Mouse (Mus musculus) kidney, embryonic 16.5 days (tissue): ENCODE measurements at regions not wholly inside any gene's neighbourhood (a gene's known extent, or its start where the extent isn't known, plus 50 kb on each side); places are given as distances from the start of the nearest gene placed in this dataset.
"Not testable (repeated sequence)": the region's sequence is repeated elsewhere in the genome, so short reads cannot be mapped to it uniquely, and the experiment has no call there.

Source experiments
- ATAC-seq: fragments of 200-750 bp; cut with Nextera tagmentation; 2 replicates; pipeline ENCODE4 v1.8.0; 2017; ENCODE audit warnings: moderate TSS enrichment; ENCODE audit not compliant: low FRiP score, low TSS enrichment
- H3K27ac ChIP-seq: fragments of 300-500 bp; sonication (generic); 2 replicates; pipeline ENCODE4 v1.5.1; 2014; ENCODE audit warnings: low read length
- H3K27me3 ChIP-seq: fragments of 300-500 bp; sonication (generic); 2 replicates; pipeline ENCODE4 v1.6.1; 2014; ENCODE audit warnings: low read length, control low read depth, mixed read lengths; ENCODE audit not compliant: insufficient read depth
- H3K36me3 ChIP-seq: fragments of 300-500 bp; sonication (generic); 2 replicates; pipeline ENCODE4 v1.6.1; 2014; ENCODE audit warnings: low read length, control low read depth, mixed read lengths; ENCODE audit not compliant: insufficient read depth
- H3K4me1 ChIP-seq: fragments of 300-500 bp; sonication (generic); 2 replicates; pipeline ENCODE4 v1.6.1; 2014; ENCODE audit warnings: low read length, control low read depth, mixed read lengths; ENCODE audit not compliant: insufficient read depth
- H3K4me2 ChIP-seq: fragments of 300-500 bp; sonication (generic); replicated peaks from 2 replicates; pipeline ENCODE4 v1.6.1; 2014; ENCODE audit warnings: low read depth, low read length
- H3K4me3 ChIP-seq: fragments of 300-500 bp; sonication (generic); 2 replicates; pipeline ENCODE4 v1.5.1; 2014; ENCODE audit warnings: mild to moderate bottlenecking, low read length
- H3K9ac ChIP-seq: fragments of 300-500 bp; sonication (generic); replicated peaks from 2 replicates; pipeline ENCODE4 v1.6.1; 2014; ENCODE audit warnings: low read length
- H3K9me3 ChIP-seq: fragments of 300-500 bp; sonication (generic); 2 replicates; pipeline ENCODE4 v1.6.1; 2016; ENCODE audit warnings: low read length, control low read depth
- WGBS: fragments of 180-500 bp; shearing (Covaris S2); extraction: QIAGEN DNeasy Blood & Tissue Kit; methylation state at CpG from one replicate; pipeline ENCODE4 v1.1.7; 2014; 5-methylcytosine and 5-hydroxymethylcytosine counted together

- peaks cover 9% of the 10 kb centered on the region; the same call in 1 of the 2 replicates for H3K4me1 ChIP-seq
- no peak overlapping the region for H3K4me2 ChIP-seq
- H3K9ac ChIP-seq: no peak overlapping the region
- H3K9me3 ChIP-seq: no peaks in the 10 kb centered on the region
- no peaks in the 10 kb centered on the region for H3K27me3 ChIP-seq
- H3K4me3 ChIP-seq: no peak overlapping the region
- no peaks in the 10 kb centered on the region for H3K36me3 ChIP-seq
- no peak overlapping the region for H3K27ac ChIP-seq
- ATAC-seq: no peak
- WGBS: 75% methylated on average over 4 of the region's 4 CpGs
Observed at GRCm38 (mm10) chr1:185967227-185967626, 149.9 kb downstream of the Lyplal1 start.

DNA sequence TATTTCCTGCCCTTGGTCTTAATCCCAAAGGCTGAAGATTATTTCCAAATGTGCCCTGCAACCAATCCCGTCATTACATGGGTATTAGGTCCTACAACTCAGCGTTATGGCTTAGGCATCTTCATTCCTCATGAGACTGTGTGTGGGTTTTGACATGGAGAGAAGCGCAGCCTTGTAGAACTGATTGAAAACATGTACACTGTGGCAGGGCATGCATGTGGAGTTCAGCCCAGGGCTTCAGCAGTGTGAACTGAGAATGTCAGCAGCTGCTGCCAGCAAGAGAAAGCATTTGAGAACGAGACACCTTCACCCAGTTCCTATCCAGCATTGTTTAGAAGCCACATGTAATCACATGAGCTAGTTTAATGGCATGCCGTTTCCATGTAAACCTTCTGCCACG is 149.3 kb downstream of the Lyplal1 start:
- no peak for ATAC-seq
- Histone ChIP-seq H3K36me3 (no peaks in the 10 kb centered on the region), H3K9me3 (no peaks in the 10 kb centered on the region), H3K9ac (no peak overlapping the region), H3K4me1 (peaks cover 9% of the 10 kb centered on the region; the same call in 1 of the 2 replicates), H3K27me3 (no peaks in the 10 kb centered on the region), H3K27ac (no peak overlapping the region), H3K4me2 (no peak overlapping the region), H3K4me3 (no peak overlapping the region)
- WGBS: 77% methylated on average over 6 of the region's 6 CpGs

DNA sequence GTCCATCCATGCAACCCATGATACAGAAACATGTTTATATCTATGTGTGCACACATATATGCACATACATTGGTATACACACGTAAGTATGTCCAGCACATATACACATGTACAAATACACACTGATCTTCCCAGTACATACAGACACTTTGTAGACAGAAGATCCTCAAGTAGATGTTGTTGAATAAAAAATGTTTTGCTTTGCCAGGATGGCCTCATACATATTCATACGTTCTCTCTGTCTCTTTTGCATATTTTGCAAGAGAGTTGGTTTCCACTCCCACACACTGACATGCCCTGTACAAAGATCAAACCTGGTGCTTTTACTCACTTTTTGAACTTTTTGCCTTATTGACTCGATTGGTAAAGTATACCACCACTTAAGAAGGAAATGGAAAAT is 148.5 kb downstream of the Lyplal1 start:
- H3K36me3 ChIP-seq: no peaks in the 10 kb centered on the region
- H3K9me3 ChIP-seq: no peaks in the 10 kb centered on the region
- no peak overlapping the region for H3K4me3 ChIP-seq
- H3K27me3 ChIP-seq: no peaks in the 10 kb centered on the region
- WGBS: 62% methylated on average over 3 of the region's 3 CpGs
- no peak overlapping the region for H3K4me2 ChIP-seq
- H3K9ac ChIP-seq: no peak overlapping the region
- no peak for ATAC-seq
- peaks cover 9% of the 10 kb centered on the region; the same call in 1 of the 2 replicates for H3K4me1 ChIP-seq
- no peak overlapping the region for H3K27ac ChIP-seq

GRCm38 (mm10) chr1:185969231-185969630 is 147.9 kb downstream of the Lyplal1 start:
- H3K27me3 ChIP-seq: no peaks in the 10 kb centered on the region
- H3K4me1 ChIP-seq: peaks cover 9% of the 10 kb centered on the region; the same call in 1 of the 2 replicates
- peak; percentile 95 for ATAC-seq
- H3K9me3 ChIP-seq: no peaks in the 10 kb centered on the region
- H3K4me3 ChIP-seq: no peak overlapping the region
- WGBS: 12% methylated on average over 2 of the region's 2 CpGs
- H3K36me3 ChIP-seq: no peaks in the 10 kb centered on the region
- H3K27ac ChIP-seq: no peak overlapping the region
- H3K9ac ChIP-seq: no peak overlapping the region
- H3K4me2 ChIP-seq: no peak overlapping the region

GRCm38 (mm10) chr1:185977075-185977474 is 140.0 kb downstream of the Lyplal1 start:
- ATAC-seq: no peak
- 89% methylated on average over 2 of the region's 2 CpGs for WGBS
- Histone ChIP-seq H3K9me3 (no peaks in the 10 kb centered on the region), H3K4me2 (no peak overlapping the region), H3K9ac (no peak overlapping the region), H3K27ac (no peak overlapping the region), H3K4me3 (no peak overlapping the region), H3K36me3 (no peaks in the 10 kb centered on the region), H3K27me3 (no peaks in the 10 kb centered on the region), H3K4me1 (no peaks in the 10 kb centered on the region)

- no peaks in the 10 kb centered on the region for H3K4me1 ChIP-seq
- H3K9ac ChIP-seq: no peak overlapping the region
- 0 out of 2 replicates have a peak, but pooled peaks cover 2% of the 10 kb centered on the region for H3K9me3 ChIP-seq
- H3K27me3 ChIP-seq: no peaks in the 10 kb centered on the region
- H3K4me2 ChIP-seq: no peak overlapping the region
- no peaks in the 10 kb centered on the region for H3K36me3 ChIP-seq
- no peak for ATAC-seq
- H3K27ac ChIP-seq: no peak overlapping the region
- WGBS: 91% methylated on average over 8 of the region's 8 CpGs
- no peak overlapping the region for H3K4me3 ChIP-seq
Observed at GRCm38 (mm10) chr1:185989432-185989831, 127.7 kb downstream of the Lyplal1 start.

GRCm38 (mm10) chr1:186000066-186000465 is 117.0 kb downstream of the Lyplal1 start:
- not testable (repeated sequence) for H3K36me3 ChIP-seq, H3K4me3 ChIP-seq, H3K4me2 ChIP-seq, ATAC-seq, H3K4me1 ChIP-seq, H3K9me3 ChIP-seq, H3K27ac ChIP-seq, H3K9ac ChIP-seq, H3K27me3 ChIP-seq
- WGBS: 93% methylated on average over 1 of the region's 1 CpGs

GRCm38 (mm10) chr1:186013413-186013812 is 103.7 kb downstream of the Lyplal1 start:
- WGBS: 82% methylated on average over 1 of the region's 1 CpGs
- ATAC-seq: no peak
- no peaks in the 10 kb centered on the region for H3K36me3 ChIP-seq
- no peak overlapping the region for H3K4me3 ChIP-seq
- no peaks in the 10 kb centered on the region for H3K9me3 ChIP-seq
- H3K27me3 ChIP-seq: no peaks in the 10 kb centered on the region
- H3K27ac ChIP-seq: no peak overlapping the region
- no peak overlapping the region for H3K9ac ChIP-seq
- H3K4me2 ChIP-seq: no peak overlapping the region
- H3K4me1 ChIP-seq: no peaks in the 10 kb centered on the region; the same call in 1 of the 2 replicates

- 36% methylated on average over 1 of the region's 1 CpGs for whole genome bisulfite sequencing
- no peaks in the 10 kb centered on the region for H3K9me3 ChIP-seq
- H3K9ac ChIP-seq: no peak overlapping the region
- no peaks in the 10 kb centered on the region; the same call in 1 of the 2 replicates for H3K4me1 ChIP-seq
- no peak for ATAC-seq
- H3K4me2 ChIP-seq: no peak overlapping the region
- no peak overlapping the region for H3K4me3 ChIP-seq
- no peaks in the 10 kb centered on the region for H3K36me3 ChIP-seq
- H3K27me3 ChIP-seq: no peaks in the 10 kb centered on the region
- no peak overlapping the region for H3K27ac ChIP-seq
Observed at GRCm38 (mm10) chr1:186014166-186014565, 102.9 kb downstream of the Lyplal1 start.

DNA sequence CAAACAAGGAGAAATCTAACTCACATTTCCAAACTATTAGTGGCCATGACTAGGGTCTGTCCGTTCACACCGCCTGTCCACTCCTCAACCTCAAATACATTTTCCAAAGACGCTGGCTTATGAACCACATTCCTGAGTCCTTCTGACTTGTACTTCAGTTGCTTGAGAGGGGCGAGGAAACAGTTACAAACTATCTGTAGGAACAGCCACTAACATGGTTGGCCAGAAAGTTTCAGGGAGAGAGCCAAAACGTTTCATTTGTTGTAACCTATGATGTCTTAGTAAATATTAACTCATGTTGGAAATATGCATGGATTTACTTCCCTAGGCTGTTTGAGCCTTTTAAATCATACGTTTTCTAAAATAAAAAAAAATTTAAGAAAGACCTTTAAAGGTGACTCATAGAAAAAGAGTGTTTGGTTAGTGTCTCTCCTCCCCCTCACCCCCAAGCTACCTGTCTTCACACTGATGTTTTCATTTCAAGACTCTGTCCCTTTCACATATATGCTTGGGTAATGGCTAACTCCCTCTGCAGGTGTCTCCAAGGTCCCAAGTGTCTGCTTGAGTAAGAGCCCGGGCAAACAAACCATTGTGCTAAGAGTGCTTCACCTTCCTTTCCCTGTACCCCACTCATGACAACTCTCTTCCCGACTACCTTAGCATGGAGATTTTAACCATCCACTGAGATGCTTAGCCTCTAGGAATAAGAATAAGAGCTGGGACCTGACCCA is 101.1 kb downstream of the Lyplal1 start:
- Histone ChIP-seq H3K27me3 (no peaks in the 10 kb centered on the region), H3K9ac (no peak overlapping the region), H3K4me1 (no peaks in the 10 kb centered on the region; the same call in 1 of the 2 replicates), H3K36me3 (no peaks in the 10 kb centered on the region), H3K4me3 (no peak overlapping the region), H3K9me3 (no peaks in the 10 kb centered on the region), H3K4me2 (no peak overlapping the region), H3K27ac (no peak overlapping the region)
- 44% methylated on average over 8 of the region's 8 CpGs for WGBS
- no peak for ATAC-seq
